Mouse (Mus musculus): ENCODE measurements around the gene Duox1.
"Not testable (repeated sequence)": the region's sequence is repeated elsewhere in the genome, so short reads cannot be mapped to it uniquely, and the experiment has no call there.

Duox1 gene

GRCm38 (mm10) chr2:122377215-122377674 lies 61.8 kb downstream of the Duox1 start:
- peak; percentile 98 for DNase-seq

- peak; percentile 85 for DNase-seq
These were observed 62.3 kb downstream of the Duox1 start for GRCm38 (mm10) chr2:122377751-122378246.

GRCm38 (mm10) chr2:122378421-122379291 lies 63.2 kb downstream of the Duox1 start:
- DNase-seq, result peak; percentile 75

GRCm38 (mm10) chr2:122379292-122379650 lies 63.8 kb downstream of the Duox1 start:
- DNase-seq, result no peak

GRCm38 (mm10) chr2:122380768-122381311 lies 65.4 kb downstream of the Duox1 start:
- DNase-seq, result peak; percentile 71

GRCm38 (mm10) chr2:122381329-122382103 lies 66.0 kb downstream of the Duox1 start:
- DNase-seq, result peak; percentile 43

GRCm38 (mm10) chr2:122382121-122382520 lies 66.6 kb downstream of the Duox1 start:
- no peak for DNase-seq

GRCm38 (mm10) chr2:122385095-122385494 lies 69.6 kb downstream of the Duox1 start:
- no peak for DNase-seq

- DNase-seq, result not testable (repeated sequence)
These were observed 71.7 kb downstream of the Duox1 start for GRCm38 (mm10) chr2:122387135-122387534.

GRCm38 (mm10) chr2:122396150-122396549 lies 80.7 kb downstream of the Duox1 start:
- no peak for DNase-seq
